Mouse (Mus musculus) lung, embryonic 14.5 days (tissue): ENCODE measurements around the gene Fasn. TPM values are rescaled to one million over a fixed set of nuclear protein-coding genes. Genes with fewer than 3 reads are reported as not detected.
A peak's percentile ranks its signal among the peaks of the same experiment; 100 is the strongest.

Source experiments
- ATAC-seq: fragments of 200-750 bp; cut with Nextera tagmentation; 2 replicates; pipeline ENCODE4 v1.8.0; 2017; ENCODE audit warnings: mild to moderate bottlenecking, moderate TSS enrichment, moderate library complexity; ENCODE audit not compliant: insufficient read depth
- DNase-seq: peaks from one replicate; pipeline ENCODE4 v3.0.0-alpha.2; 2015
- H3K27ac ChIP-seq: fragments of 300-500 bp; sonication (generic); 2 replicates; pipeline ENCODE4 v1.5.1; 2014; ENCODE audit warnings: low read depth, mild to moderate bottlenecking, moderate library complexity
- H3K27me3 ChIP-seq: fragments of 300-500 bp; sonication (generic); 2 replicates; pipeline ENCODE4 v1.6.1; 2014; ENCODE audit warnings: low read length, control low read depth; ENCODE audit not compliant: insufficient read depth
- H3K36me3 ChIP-seq: fragments of 300-500 bp; sonication (generic); 2 replicates; pipeline ENCODE4 v1.6.1; 2014; ENCODE audit warnings: control low read depth; ENCODE audit not compliant: insufficient read depth
- H3K4me1 ChIP-seq: fragments of 300-500 bp; sonication (generic); 2 replicates; pipeline ENCODE4 v1.6.1; 2014; ENCODE audit warnings: antibody characterized with exemption, control low read depth; ENCODE audit not compliant: insufficient read depth
- H3K4me2 ChIP-seq: fragments of 300-500 bp; sonication (generic); 2 replicates; pipeline ENCODE4 v1.6.1; 2014; ENCODE audit warnings: mild to moderate bottlenecking
- H3K4me3 ChIP-seq: fragments of 300-500 bp; sonication (generic); 2 replicates; pipeline ENCODE4 v1.5.1; 2014; ENCODE audit warnings: low read depth, low read length
- H3K9ac ChIP-seq: fragments of 300-500 bp; sonication (generic); 2 replicates; pipeline ENCODE4 v1.6.1; 2014
- H3K9me3 ChIP-seq: fragments of 300-500 bp; sonication (generic); 2 replicates; pipeline ENCODE4 v1.6.1; 2016; ENCODE audit warnings: low read depth, low read length, control low read depth
- CTCF ChIP-seq: IDR thresholded peaks from 2 replicates; pipeline ENCODE4 v1.5.1; 2016; ENCODE audit warnings: antibody characterized with exemption, low read depth
- WGBS: fragments of 180-500 bp; shearing (Covaris S2); extraction: QIAGEN DNeasy Blood & Tissue Kit; methylation state at CpG from one replicate; pipeline ENCODE4 v1.1.7; 2014; 5-methylcytosine and 5-hydroxymethylcytosine counted together
- polyA plus RNA-seq: library from polyadenylated mRNA; unstranded; fragments of >200 nt; fragmentation: Nextera tagmentation; extraction: Ambion mirVana; gene quantifications from 2 replicates; pipeline ENCODE4 v1.2.1, GENCODE M21; 2014

Fasn gene
- polyA plus RNA-seq, 1 experiment from 2014 or later = 95.5 TPM

DNA sequence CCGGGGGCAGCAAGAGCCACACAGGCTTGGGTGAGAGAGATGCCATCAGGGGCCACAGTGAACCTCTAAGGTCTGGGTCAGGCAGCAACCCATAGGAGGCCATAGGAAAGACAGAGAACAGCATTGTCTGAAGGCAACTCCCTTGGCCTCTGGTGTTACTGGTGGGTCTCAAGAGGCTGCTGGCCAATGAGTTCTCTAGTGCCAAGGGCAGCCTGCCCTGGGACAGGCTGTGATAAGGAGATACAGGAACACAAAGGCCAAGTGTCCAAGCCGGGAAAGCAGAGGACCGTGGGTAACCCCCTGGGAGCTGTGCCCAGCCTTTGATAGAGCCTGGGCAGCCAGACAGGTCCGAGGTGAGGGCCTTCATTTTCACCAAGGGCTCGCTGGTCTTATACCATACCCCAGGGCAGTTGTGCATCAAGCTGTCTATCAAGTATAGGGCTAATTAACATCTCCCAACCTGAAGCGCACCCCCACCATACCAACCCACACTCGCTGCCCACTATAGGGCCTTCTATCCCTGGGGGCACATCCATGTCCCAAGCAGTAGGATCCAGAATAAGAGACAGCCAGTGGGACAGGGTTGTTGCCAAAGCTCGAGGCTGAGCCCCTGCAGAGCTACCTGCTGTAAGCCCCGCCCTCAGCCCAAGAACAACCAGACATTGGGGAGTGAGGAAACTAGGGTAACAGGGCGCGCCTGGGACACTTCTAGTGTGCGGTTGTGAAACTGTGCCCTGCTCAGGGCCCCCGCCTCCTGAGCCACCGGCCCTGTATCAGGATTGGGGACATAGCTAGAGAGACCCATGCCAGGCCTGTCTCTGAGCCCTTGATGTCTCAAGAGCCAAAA lies 3.0 kb downstream of the Fasn start:
- Histone ChIP-seq H3K9ac (peak overlapping the region; percentile 30), H3K4me3 (no peak overlapping the region; the same call in 1 of the 2 replicates), H3K27me3 (no peaks in the 10 kb centered on the region), H3K4me2 (peak overlapping the region; percentile 97), H3K36me3 (peaks cover 64% of the 10 kb centered on the region), H3K4me1 (peaks cover 19% of the 10 kb centered on the region), H3K9me3 (no peaks in the 10 kb centered on the region), H3K27ac (no peak overlapping the region)
- no peak for DNase-seq
- no peak for TF ChIP-seq CTCF
- ATAC-seq = no peak
- 80% methylated on average over 14 of the region's 14 CpGs for WGBS

DNA sequence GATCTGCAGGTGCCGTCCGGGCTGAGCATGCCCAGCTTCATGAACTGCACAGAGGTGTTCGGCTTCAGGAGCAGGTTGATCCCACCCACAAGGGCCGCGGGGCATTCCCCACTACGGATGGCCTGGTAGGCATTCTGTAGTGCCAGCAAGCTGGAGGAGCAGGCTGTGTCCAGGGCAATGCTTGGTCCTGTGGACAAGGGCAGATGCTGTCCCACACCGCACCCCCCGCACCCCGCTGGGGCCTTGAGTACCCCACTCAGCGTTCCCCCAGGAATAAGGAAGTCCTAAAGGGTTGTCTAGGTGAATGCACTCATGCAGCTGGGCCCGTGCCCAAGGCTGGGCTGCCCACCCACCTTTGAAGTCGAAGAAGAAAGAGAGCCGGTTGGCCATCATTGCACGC lies 3.8 kb downstream of the Fasn start:
- Histone ChIP-seq H3K4me1 (peaks cover 17% of the 10 kb centered on the region), H3K27ac (no peak overlapping the region), H3K4me3 (no peak overlapping the region), H3K27me3 (no peaks in the 10 kb centered on the region), H3K4me2 (no peak overlapping the region), H3K36me3 (peaks cover 72% of the 10 kb centered on the region), H3K9ac (no peak overlapping the region), H3K9me3 (no peaks in the 10 kb centered on the region)
- DNase-seq (no peak), ATAC-seq (no peak)
- WGBS = 93% methylated on average over 14 of the region's 14 CpGs
- no peak for TF ChIP-seq CTCF

DNA sequence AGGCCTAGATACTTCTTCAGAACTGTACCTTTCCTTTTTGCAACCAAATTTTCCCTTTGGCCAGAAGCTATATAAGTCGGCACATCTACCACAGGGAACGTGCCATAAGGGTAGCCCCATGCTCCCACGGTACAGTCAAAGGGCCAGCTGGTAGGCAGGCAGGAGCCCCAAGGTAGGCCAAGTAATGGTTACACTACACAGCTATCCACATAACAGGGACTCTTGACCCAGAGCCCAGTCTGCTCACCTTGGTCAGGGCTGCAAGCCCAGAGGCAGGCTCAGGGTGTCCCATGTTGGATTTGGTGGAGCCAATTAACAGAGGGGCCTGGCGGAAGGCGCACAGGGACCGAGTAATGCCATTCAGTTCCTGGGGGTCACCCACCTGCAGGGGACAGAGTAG lies 4.8 kb downstream of the Fasn start:
- TF ChIP-seq CTCF = no peak
- Histone ChIP-seq H3K27ac (no peak overlapping the region), H3K9ac (no peak overlapping the region), H3K9me3 (no peaks in the 10 kb centered on the region), H3K4me1 (peaks cover 10% of the 10 kb centered on the region), H3K27me3 (no peaks in the 10 kb centered on the region), H3K4me3 (no peak overlapping the region), H3K36me3 (peaks cover 82% of the 10 kb centered on the region), H3K4me2 (no peak overlapping the region)
- 89% methylated on average over 6 of the region's 6 CpGs for WGBS
- DNase-seq (no peak), ATAC-seq (no peak)

DNA sequence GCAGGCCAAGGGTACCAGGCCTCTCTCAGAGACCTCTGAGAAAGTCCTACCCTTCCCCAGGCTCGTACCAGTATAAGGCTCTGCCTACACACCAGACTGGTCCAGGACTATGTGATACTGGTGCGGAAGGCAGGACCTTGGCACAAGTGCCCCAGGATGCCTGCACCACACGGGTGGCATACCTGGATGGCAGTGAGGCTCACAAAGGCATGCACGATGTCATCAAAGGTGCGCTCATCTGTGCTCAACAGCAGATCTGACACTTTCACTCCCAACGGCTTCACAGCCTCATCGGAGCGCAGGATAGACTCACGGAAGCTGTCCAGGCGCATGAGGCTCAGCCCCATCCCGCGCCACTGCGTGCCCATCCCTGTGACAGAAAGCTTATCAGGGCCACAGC lies 6.1 kb downstream of the Fasn start:
- Histone ChIP-seq H3K36me3 (peaks cover 95% of the 10 kb centered on the region), H3K4me1 (peaks cover 10% of the 10 kb centered on the region), H3K9me3 (no peaks in the 10 kb centered on the region), H3K27me3 (no peaks in the 10 kb centered on the region), H3K4me3 (no peak overlapping the region), H3K9ac (no peak overlapping the region), H3K27ac (no peak overlapping the region), H3K4me2 (no peak overlapping the region)
- TF ChIP-seq CTCF = no peak
- 94% methylated on average over 13 of the region's 13 CpGs for WGBS
- DNase-seq = no peak
- ATAC-seq = no peak

DNA sequence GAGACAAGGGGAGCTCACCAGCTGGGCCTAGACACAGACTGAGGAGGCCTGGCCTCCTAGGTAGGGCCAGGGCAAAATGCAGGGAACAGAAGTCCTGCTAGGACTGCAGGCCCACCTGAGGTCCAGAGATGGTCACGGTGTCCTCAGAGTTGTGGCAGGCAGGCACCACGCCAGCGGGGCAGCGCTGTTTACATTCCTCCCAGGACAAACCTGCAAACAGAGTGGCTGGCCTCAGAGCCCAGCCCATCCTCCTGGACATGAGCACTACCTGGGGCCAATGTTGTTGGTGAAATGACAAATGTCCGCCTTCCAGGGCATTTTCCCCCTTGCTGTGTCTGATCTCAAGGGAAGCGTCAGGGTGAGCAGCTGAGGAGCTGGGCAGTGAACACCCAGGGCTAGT lies 7.0 kb downstream of the Fasn start:
- Histone ChIP-seq H3K4me1 (peaks cover 5% of the 10 kb centered on the region), H3K36me3 (peaks cover 100% of the 10 kb centered on the region), H3K4me3 (no peak overlapping the region), H3K9ac (no peak overlapping the region), H3K4me2 (no peak overlapping the region), H3K9me3 (no peaks in the 10 kb centered on the region), H3K27me3 (no peaks in the 10 kb centered on the region), H3K27ac (no peak overlapping the region)
- TF ChIP-seq CTCF = no peak
- ATAC-seq (no peak), DNase-seq (no peak)
- 85% methylated on average over 6 of the region's 6 CpGs for WGBS

DNA sequence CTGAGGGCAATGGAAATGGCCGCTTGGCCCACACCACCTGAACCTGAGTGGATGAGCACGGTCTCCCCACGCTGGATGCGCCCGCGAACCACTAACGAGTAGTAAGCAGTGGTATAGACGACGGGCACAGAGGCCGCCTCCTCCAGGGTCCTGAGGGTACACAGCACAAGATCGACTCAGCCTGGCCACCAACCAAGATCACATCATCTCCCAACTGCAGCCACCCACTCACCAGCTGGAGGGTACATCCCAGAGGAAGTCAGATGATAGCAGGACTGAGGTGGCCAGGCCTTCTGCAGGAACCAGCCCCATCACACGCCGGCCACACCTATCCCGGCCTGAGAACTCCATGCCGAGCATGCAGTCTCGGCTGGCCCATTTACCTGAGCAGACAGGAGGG lies 12.3 kb downstream of the Fasn start:
- WGBS = 93% methylated on average over 16 of the region's 16 CpGs

DNA sequence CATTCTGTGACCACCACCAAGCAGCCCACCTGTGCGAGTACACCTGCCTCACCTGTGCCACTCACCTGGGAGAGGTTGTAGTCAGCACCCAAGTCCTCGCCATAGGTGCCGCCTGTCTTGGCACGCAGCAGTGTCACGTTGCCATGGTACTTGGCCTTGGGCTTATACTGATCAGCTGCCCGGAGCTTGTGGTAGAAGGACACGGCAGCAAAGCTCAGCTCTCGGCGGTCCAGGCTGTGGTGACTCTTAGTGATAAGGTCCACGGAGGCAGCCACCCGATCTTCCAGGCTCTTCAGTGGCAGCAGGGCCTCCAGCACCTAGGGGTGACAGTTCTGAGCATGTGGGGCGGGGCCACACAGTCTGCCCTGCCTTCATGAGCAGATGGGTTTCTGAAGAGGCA lies 16.3 kb downstream of the Fasn start:
- Histone ChIP-seq H3K4me3 (no peak overlapping the region), H3K9ac (no peak overlapping the region), H3K36me3 (peaks cover 80% of the 10 kb centered on the region), H3K27me3 (no peaks in the 10 kb centered on the region), H3K4me2 (no peak overlapping the region), H3K4me1 (no peaks in the 10 kb centered on the region), H3K27ac (no peak overlapping the region), H3K9me3 (no peaks in the 10 kb centered on the region)
- ATAC-seq = no peak
- no peak for TF ChIP-seq CTCF
- 82% methylated on average over 12 of the region's 12 CpGs for WGBS
- no peak for DNase-seq

More for the DNA sequence above, 12.3 kb downstream of the Fasn start:
- ATAC-seq (no peak), DNase-seq (no peak)
- Histone ChIP-seq H3K4me3 (no peak overlapping the region), H3K9ac (no peak overlapping the region), H3K4me2 (no peak overlapping the region), H3K4me1 (no peaks in the 10 kb centered on the region), H3K27me3 (no peaks in the 10 kb centered on the region), H3K9me3 (no peaks in the 10 kb centered on the region), H3K36me3 (peaks cover 100% of the 10 kb centered on the region), H3K27ac (no peak overlapping the region)
- no peak for TF ChIP-seq CTCF
